Comparison of ENCODE assay signal across 7 mouse cellular contexts in genomic region chr9:95750037-95750511, GRCm38 (mm10). TPM values are rescaled to one million over a fixed set of nuclear protein-coding genes. Genes with fewer than 3 reads are reported as not detected.
DNase-seq lines count a peak whose midpoint lies in the region; ATAC-seq and TF ChIP-seq lines count a peak whose summit lies in the region.

Gene Trpc1 (minus strand): TSS chr9:95750375.

- no peak within 1 kb of the TSS for H3K27ac ChIP-seq in embryonic facial prominence, embryonic 11.5 days (replicated peaks; ENCODE audit: low read depth, low read length)
- 0 out of 2 replicates have a peak within 1 kb of the TSS, but pooled peaks have one; percentile 12 for H3K27ac ChIP-seq in limb, embryonic 12.5 days
- peak within 1 kb of the TSS; percentile 65 for H3K27ac ChIP-seq in midbrain, embryonic 15.5 days
- no peak within 1 kb of the TSS for H3K27ac ChIP-seq in spleen, adult 2 months (ENCODE audit: insufficient read depth, low read length)

- ATAC-seq in embryonic facial prominence, embryonic 11.5 days (replicated peaks; ENCODE audit: insufficient number of reproducible peaks, low FRiP score, low TSS enrichment, low read depth) = peak; percentile 96
- peak; percentile 92 for ATAC-seq in limb, embryonic 12.5 days (ENCODE audit: insufficient number of reproducible peaks, insufficient read depth, low FRiP score, low TSS enrichment, low read depth)
- ATAC-seq in midbrain, embryonic 15.5 days (replicated peaks) = peak; percentile 99

- peak within 1 kb of the TSS; percentile 90 for H3K4me3 ChIP-seq in embryonic facial prominence, embryonic 11.5 days (ENCODE audit: low read depth, low read length)
- peak within 1 kb of the TSS; percentile 90 for H3K4me3 ChIP-seq in limb, embryonic 12.5 days (replicated peaks)
- H3K4me3 ChIP-seq in midbrain, embryonic 15.5 days = peak within 1 kb of the TSS; percentile 71
- H3K4me3 ChIP-seq in spleen, adult 2 months (ENCODE audit: extremely low read depth, insufficient read depth, insufficient read length) = peak within 1 kb of the TSS; percentile 58; the same call in 1 of the 2 replicates

- no peaks in the 10 kb centered on the region for H3K9me3 ChIP-seq in embryonic facial prominence, embryonic 11.5 days (replicated peaks; ENCODE audit: control insufficient read depth, low read length)
- no peaks in the 10 kb centered on the region for H3K9me3 ChIP-seq in limb, embryonic 12.5 days
- H3K9me3 ChIP-seq in midbrain, embryonic 15.5 days = no peaks in the 10 kb centered on the region

- peaks cover 7% of the 10 kb centered on the region; the same call in 1 of the 2 replicates for H3K27me3 ChIP-seq in embryonic facial prominence, embryonic 11.5 days (ENCODE audit: control insufficient read depth, insufficient read depth, low read length)
- peaks cover 26% of the 10 kb centered on the region; the same call in 1 of the 2 replicates for H3K27me3 ChIP-seq in limb, embryonic 12.5 days
- H3K27me3 ChIP-seq in midbrain, embryonic 15.5 days (replicated peaks) = peaks cover 7% of the 10 kb centered on the region; the same call in 1 of the 2 replicates
- H3K27me3 ChIP-seq in spleen, adult 2 months (ENCODE audit: control insufficient read depth, insufficient read depth, low read length) = peaks cover 13% of the 10 kb centered on the region

- H3K4me2 ChIP-seq in embryonic facial prominence, embryonic 11.5 days (ENCODE audit: low read depth, low read length) = peak within 1 kb of the TSS; percentile 99
- peak within 1 kb of the TSS; percentile 91 for H3K4me2 ChIP-seq in limb, embryonic 12.5 days
- H3K4me2 ChIP-seq in midbrain, embryonic 15.5 days = peak within 1 kb of the TSS; percentile 82

- H3K36me3 ChIP-seq in embryonic facial prominence, embryonic 11.5 days (replicated peaks; ENCODE audit: control insufficient read depth, insufficient read depth, low read depth, low read length) = no peaks in the 10 kb centered on the region
- H3K36me3 ChIP-seq in limb, embryonic 12.5 days = no peaks in the 10 kb centered on the region
- no peaks in the 10 kb centered on the region for H3K36me3 ChIP-seq in midbrain, embryonic 15.5 days (replicated peaks)
- no peaks in the 10 kb centered on the region for H3K36me3 ChIP-seq in spleen, adult 2 months (ENCODE audit: control insufficient read depth, insufficient read depth, low read length)

- 1% methylated on average over 39 of the region's 56 CpGs for WGBS in embryonic facial prominence, embryonic 11.5 days
- WGBS in limb, embryonic 12.5 days = under 1% methylated on average over 54 of the region's 56 CpGs
- WGBS in midbrain, embryonic 15.5 days = under 1% methylated on average over 53 of the region's 56 CpGs
- WGBS in spleen, adult 2 months = 2% methylated on average over 53 of the region's 56 CpGs

- TF ChIP-seq POLR2A in spleen, adult 2 months (IDR thresholded peaks at IDR 0.05; ENCODE audit: low read depth, low read length) = no peak

- peak; percentile 82 to 90 for DNase-seq in adrenal gland, postnatal 36 days
- DNase-seq in embryonic facial prominence, embryonic 11.5 days (ENCODE audit: low spot score) = peak; percentile 91
- DNase-seq in heart, adult 11 months = peak; percentile 98
- peak; percentile 85 for DNase-seq in kidney, adult 18-20 months
- peak; percentile 23 to 24 for DNase-seq in spleen, adult 2 months (ENCODE audit: low read depth in 1 of 2, low spot score in 2 of 2)

- peak within 1 kb of the TSS; percentile 78 for H3K9ac ChIP-seq in embryonic facial prominence, embryonic 11.5 days (replicated peaks; ENCODE audit: low read length)
- peak within 1 kb of the TSS; percentile 81 for H3K9ac ChIP-seq in limb, embryonic 12.5 days (replicated peaks)
- H3K9ac ChIP-seq in midbrain, embryonic 15.5 days = peak within 1 kb of the TSS; percentile 86

- no peak for TF ChIP-seq CTCF in spleen, adult 2 months (IDR thresholded peaks at IDR 0.05; ENCODE audit: extremely low read depth, insufficient read depth, insufficient read length, insufficient replicate concordance)

- H3K4me1 ChIP-seq in embryonic facial prominence, embryonic 11.5 days (ENCODE audit: control insufficient read depth, insufficient read depth, low read length) = no peaks in the 10 kb centered on the region
- peaks cover 9% of the 10 kb centered on the region for H3K4me1 ChIP-seq in limb, embryonic 12.5 days (replicated peaks)
- peaks cover 18% of the 10 kb centered on the region for H3K4me1 ChIP-seq in midbrain, embryonic 15.5 days
- H3K4me1 ChIP-seq in spleen, adult 2 months (ENCODE audit: control insufficient read depth, insufficient read depth, insufficient read length) = peaks cover 5% of the 10 kb centered on the region

RNA-seq across cellular contexts. Expression of gene Trpc1, which starts in this region (rescaled TPM):
- total RNA-seq in adrenal gland, postnatal 36 days (2021) = 1 to 10 TPM; 2.9 to 4.1 TPM
- 2.0 TPM in 2 replicates for polyA plus RNA-seq in embryonic facial prominence, embryonic 11.5 days (2014; fragmentation: Nextera tagmentation; extraction: Ambion mirVana)
- 3.8 and 4.5 TPM in 2 replicates for polyA plus RNA-seq in limb, embryonic 12.5 days (2016; fragmentation: Nextera tagmentation; extraction: Ambion mirVana)
- 7.5 and 8.3 TPM in 2 replicates for polyA plus RNA-seq in midbrain, embryonic 15.5 days (2015; fragmentation: Nextera tagmentation; extraction: Ambion mirVana)
- polyA plus RNA-seq in spleen, adult 2 months (2012; rRNA removed) = 0.60 and 1.0 TPM in 2 replicates

Comparison
In these comparisons a context has a peak if more than half of its experiments do, and no peak if none do; other contexts are left out.
1. DNase-seq: peak in every context shown above with its lines; median percentile 98 in heart, adult 11 months; 91 in embryonic facial prominence, embryonic 11.5 days; 86 in adrenal gland, postnatal 36 days; 85 in kidney, adult 18-20 months; 24 in spleen, adult 2 months.
2. H3K27ac ChIP-seq: peak in limb, embryonic 12.5 days (single experiment) and midbrain, embryonic 15.5 days (single experiment); none in embryonic facial prominence, embryonic 11.5 days (single experiment) and spleen, adult 2 months (single experiment).
3. Peak in every context shown above with its lines, with median percentiles within 50 percentile points of each other: ATAC-seq, H3K4me2 ChIP-seq, H3K4me3 ChIP-seq and H3K9ac ChIP-seq.